Mouse (Mus musculus) stomach, embryonic 14.5 days (tissue): ENCODE measurements at regions not wholly inside any gene's neighbourhood (a gene's known extent, or its start where the extent isn't known, plus 50 kb on each side); places are given as distances from the start of the nearest gene placed in this dataset.
A peak's percentile ranks its signal among the peaks of the same experiment; 100 is the strongest.

Experiments used
- ATAC-seq: fragments of 200-750 bp; cut with Nextera tagmentation; 2 replicates; pipeline ENCODE4 v1.8.0; 2017; ENCODE audit warnings: low read depth, moderate TSS enrichment; ENCODE audit not compliant: insufficient number of reproducible peaks, insufficient read depth, low FRiP score
- H3K27ac ChIP-seq: fragments of 300-500 bp; sonication (generic); 2 replicates; pipeline ENCODE4 v1.5.1; 2014; ENCODE audit warnings: mild to moderate bottlenecking, low read length, moderate library complexity, mixed read lengths
- H3K27me3 ChIP-seq: fragments of 300-500 bp; sonication (generic); 2 replicates; pipeline ENCODE4 v1.6.1; 2014; ENCODE audit warnings: low read length, control low read depth, mixed read lengths; ENCODE audit not compliant: control insufficient read depth, insufficient read depth
- H3K36me3 ChIP-seq: fragments of 300-500 bp; sonication (generic); 2 replicates; pipeline ENCODE4 v1.6.1; 2014; ENCODE audit warnings: mild to moderate bottlenecking, control low read depth, low read length, moderate library complexity, mixed read lengths; ENCODE audit not compliant: control insufficient read depth, insufficient read depth
- H3K4me1 ChIP-seq: fragments of 300-500 bp; sonication (generic); 2 replicates; pipeline ENCODE4 v1.6.1; 2014; ENCODE audit warnings: low read length, control low read depth, mixed read lengths; ENCODE audit not compliant: control insufficient read depth, insufficient read depth
- H3K4me2 ChIP-seq: fragments of 300-500 bp; sonication (generic); replicated peaks from 2 replicates; pipeline ENCODE4 v1.6.1; 2014; ENCODE audit warnings: low read depth, low read length, control low read depth
- H3K4me3 ChIP-seq: fragments of 300-500 bp; sonication (generic); 2 replicates; pipeline ENCODE4 v1.5.1; 2014; ENCODE audit warnings: low read depth, low read length, control low read depth
- H3K9ac ChIP-seq: fragments of 300-500 bp; sonication (generic); replicated peaks from 2 replicates; pipeline ENCODE4 v1.6.1; 2014; ENCODE audit warnings: low read depth, mild to moderate bottlenecking, control low read depth, low read length, moderate library complexity, mixed read lengths
- H3K9me3 ChIP-seq: fragments of 300-500 bp; sonication (generic); 2 replicates; pipeline ENCODE4 v1.6.1; 2016; ENCODE audit warnings: low read depth, low read length, control low read depth; ENCODE audit not compliant: control insufficient read depth
- WGBS: fragments of 180-500 bp; shearing (Covaris S2); extraction: QIAGEN DNeasy Blood & Tissue Kit; methylation state at CpG from one replicate; pipeline ENCODE4 v1.1.7; 2014; 5-methylcytosine and 5-hydroxymethylcytosine counted together

DNA sequence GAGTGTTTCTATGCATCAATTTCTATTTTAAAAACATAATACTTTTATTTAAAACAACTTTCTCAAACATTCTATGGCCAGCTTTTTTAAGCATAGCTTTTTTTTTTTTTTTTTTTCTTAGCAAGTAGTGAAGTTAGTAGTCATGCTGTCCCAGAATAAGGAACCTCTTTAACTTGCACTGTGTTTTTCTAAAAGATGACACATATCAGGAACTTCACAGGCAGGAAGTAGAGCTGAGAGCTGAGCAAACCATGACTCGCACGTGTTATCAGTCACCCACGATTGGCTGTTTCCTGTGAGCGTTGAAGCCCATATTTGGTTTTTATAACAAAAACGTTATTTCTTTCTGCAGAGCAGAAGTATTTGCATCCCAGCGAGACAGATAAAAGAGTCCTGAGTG is 287.9 kb upstream of the Ube2e3 start:
- Histone ChIP-seq H3K4me1 (no peaks in the 10 kb centered on the region), H3K4me2 (no peak overlapping the region), H3K27ac (no peak overlapping the region), H3K9me3 (no peaks in the 10 kb centered on the region), H3K4me3 (no peak overlapping the region), H3K36me3 (no peaks in the 10 kb centered on the region), H3K9ac (no peak overlapping the region), H3K27me3 (no peaks in the 10 kb centered on the region)
- no peak for ATAC-seq
- 27% methylated on average over 6 of the region's 6 CpGs for WGBS

DNA sequence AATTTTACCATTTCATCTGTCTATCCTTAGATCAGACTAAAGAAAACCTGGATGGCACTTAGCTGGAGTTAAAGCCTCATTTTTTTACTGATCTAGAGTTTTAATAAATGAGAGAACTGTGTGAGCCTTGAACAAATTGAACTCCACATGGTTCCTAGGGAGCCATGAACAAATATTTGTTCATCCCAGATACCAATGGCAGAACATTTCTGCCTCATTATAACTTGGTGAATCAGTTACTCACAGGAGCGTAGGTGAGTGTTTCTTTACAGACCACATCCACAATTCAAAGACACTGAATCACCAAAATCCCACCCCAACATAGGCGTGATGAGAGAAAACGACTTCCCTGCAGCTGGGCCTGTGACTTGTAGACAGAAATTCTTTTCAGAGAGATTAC is 295.4 kb upstream of the Ube2e3 start:
- ATAC-seq: peak; percentile 74; the same call in 1 of the 2 replicates
- Histone ChIP-seq H3K9me3 (no peaks in the 10 kb centered on the region), H3K9ac (no peak overlapping the region), H3K4me3 (no peak overlapping the region), H3K4me2 (no peak overlapping the region), H3K27me3 (no peaks in the 10 kb centered on the region), H3K36me3 (no peaks in the 10 kb centered on the region), H3K27ac (no peak overlapping the region), H3K4me1 (no peaks in the 10 kb centered on the region)
- WGBS: 67% methylated on average over 3 of the region's 3 CpGs

- Histone ChIP-seq H3K27me3 (no peaks in the 10 kb centered on the region), H3K9me3 (no peaks in the 10 kb centered on the region), H3K4me2 (no peak overlapping the region), H3K4me3 (no peak overlapping the region), H3K36me3 (no peaks in the 10 kb centered on the region), H3K9ac (no peak overlapping the region), H3K27ac (no peak overlapping the region), H3K4me1 (no peaks in the 10 kb centered on the region)
- no peak for ATAC-seq
- WGBS: 46% methylated on average over 1 of the region's 1 CpGs
Measured at GRCm38 (mm10) chr2:78558128-78558527, 309.8 kb upstream of the Ube2e3 start.

DNA sequence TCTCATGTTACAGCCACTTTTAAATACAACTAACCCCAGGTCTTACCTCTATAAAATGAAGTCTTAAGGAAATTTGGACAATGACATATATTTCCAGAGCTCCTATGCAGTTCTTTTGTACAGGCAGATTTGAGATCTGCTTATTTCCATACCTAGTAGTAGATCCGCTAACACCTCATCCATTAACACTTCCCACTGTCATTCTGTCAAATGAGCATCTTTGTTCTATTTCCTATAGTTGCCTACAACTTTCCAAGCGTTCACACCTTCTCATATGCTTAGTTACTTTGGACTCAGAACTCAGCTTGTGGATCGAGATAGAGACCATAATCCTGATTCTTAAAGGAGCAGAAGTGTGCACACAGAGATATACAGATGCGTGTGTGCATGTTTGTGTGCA is 316.8 kb upstream of the Ube2e3 start:
- no peak for ATAC-seq
- H3K27ac ChIP-seq: no peak overlapping the region
- H3K27me3 ChIP-seq: no peaks in the 10 kb centered on the region
- H3K4me3 ChIP-seq: no peak overlapping the region
- no peaks in the 10 kb centered on the region for H3K9me3 ChIP-seq
- H3K9ac ChIP-seq: no peak overlapping the region
- 88% methylated on average over 4 of the region's 4 CpGs for WGBS
- H3K4me2 ChIP-seq: no peak overlapping the region
- H3K4me1 ChIP-seq: no peaks in the 10 kb centered on the region
- H3K36me3 ChIP-seq: no peaks in the 10 kb centered on the region

DNA sequence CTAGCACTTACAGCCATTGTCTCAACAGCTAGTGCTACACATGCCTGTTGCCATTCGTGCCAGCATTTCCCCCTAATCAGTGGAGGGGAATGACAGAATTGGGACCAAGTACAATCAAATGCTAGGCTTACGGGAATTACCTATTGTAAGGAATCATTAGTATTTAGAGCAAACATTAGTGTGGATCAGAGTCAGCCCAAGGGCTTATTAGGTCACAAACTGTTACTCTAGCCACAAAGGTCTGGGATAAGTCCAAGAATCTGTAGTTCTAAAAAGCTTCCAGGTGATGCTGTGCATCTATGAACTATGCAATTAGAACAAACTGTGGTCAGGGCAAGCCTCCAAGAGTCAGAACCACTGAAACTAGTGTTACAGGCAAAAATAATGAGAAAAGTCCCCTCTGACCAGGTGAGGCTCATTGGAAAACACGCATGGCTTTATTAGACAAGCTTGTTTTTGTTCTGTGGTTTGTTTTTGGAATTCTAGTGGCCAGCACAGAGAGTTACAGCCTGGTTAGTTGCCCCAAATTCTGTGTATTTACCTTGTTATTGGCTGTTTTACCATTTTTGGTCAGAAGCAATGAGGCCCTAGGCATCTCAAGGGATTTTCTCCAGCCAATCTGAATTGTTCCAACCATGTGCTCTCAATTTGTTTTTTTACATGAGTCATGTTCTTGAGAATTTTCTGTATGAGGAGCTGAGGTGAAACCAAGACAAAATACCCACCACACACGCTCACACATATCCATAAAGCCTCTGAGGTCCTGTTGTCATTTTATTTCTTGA is 319.0 kb upstream of the Ube2e3 start:
- H3K36me3 ChIP-seq: no peaks in the 10 kb centered on the region
- ATAC-seq: no peak
- no peak overlapping the region for H3K4me3 ChIP-seq
- WGBS: 92% methylated on average over 4 of the region's 4 CpGs
- H3K9ac ChIP-seq: no peak overlapping the region
- no peaks in the 10 kb centered on the region for H3K4me1 ChIP-seq
- H3K4me2 ChIP-seq: no peak overlapping the region
- H3K27ac ChIP-seq: no peak overlapping the region
- H3K9me3 ChIP-seq: no peaks in the 10 kb centered on the region
- no peaks in the 10 kb centered on the region for H3K27me3 ChIP-seq

DNA sequence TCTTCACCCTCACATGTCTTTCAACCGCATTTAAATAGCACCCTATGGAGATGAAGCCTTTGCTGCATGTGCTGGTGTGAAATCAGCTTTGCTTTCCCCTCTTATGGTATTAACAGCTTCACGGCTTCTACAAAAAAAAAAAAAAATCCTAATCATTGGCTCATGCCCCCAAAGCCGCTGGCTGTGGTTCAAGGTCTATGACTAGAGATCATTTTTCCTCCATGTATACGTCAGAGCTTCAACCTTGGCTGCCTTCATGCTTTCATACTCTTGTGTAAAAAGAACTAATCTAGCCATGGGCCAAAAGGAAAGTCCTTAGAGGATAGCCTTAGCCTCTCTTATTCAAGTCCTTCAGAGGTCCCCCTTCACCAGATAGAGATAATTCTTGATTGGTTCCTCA is 320.6 kb upstream of the Ube2e3 start:
- Histone ChIP-seq H3K4me1 (no peaks in the 10 kb centered on the region), H3K27ac (no peak overlapping the region), H3K36me3 (no peaks in the 10 kb centered on the region), H3K4me3 (no peak overlapping the region), H3K27me3 (no peaks in the 10 kb centered on the region), H3K4me2 (no peak overlapping the region), H3K9ac (no peak overlapping the region), H3K9me3 (no peaks in the 10 kb centered on the region)
- WGBS: 79% methylated on average over 4 of the region's 4 CpGs
- ATAC-seq: no peak

DNA sequence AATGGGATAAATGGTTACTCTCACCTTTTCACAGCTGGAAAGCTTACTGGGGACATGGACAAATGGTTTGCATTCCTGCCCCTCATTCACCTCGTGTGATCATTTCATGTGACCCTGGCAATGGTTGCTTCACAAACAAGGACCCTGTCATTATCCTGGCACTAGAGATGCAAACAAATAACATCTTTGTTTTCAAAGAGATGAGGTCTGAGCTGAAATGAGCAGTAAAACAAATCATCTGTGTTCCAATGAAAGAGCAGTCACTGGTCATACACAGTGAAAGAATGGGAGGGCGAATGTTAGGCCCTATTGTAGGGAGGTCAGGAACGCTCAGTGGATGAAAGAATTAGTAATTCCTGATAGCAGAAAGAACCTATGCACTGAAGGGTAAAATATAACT is 327.5 kb upstream of the Ube2e3 start:
- H3K4me2 ChIP-seq: no peak overlapping the region
- 42% methylated on average over 3 of the region's 3 CpGs for WGBS
- H3K36me3 ChIP-seq: no peaks in the 10 kb centered on the region
- no peaks in the 10 kb centered on the region for H3K27me3 ChIP-seq
- H3K27ac ChIP-seq: no peak overlapping the region
- H3K9me3 ChIP-seq: no peaks in the 10 kb centered on the region
- H3K4me1 ChIP-seq: 0 out of 2 replicates have a peak, but pooled peaks cover 4% of the 10 kb centered on the region
- no peak overlapping the region for H3K9ac ChIP-seq
- H3K4me3 ChIP-seq: no peak overlapping the region
- ATAC-seq: no peak

DNA sequence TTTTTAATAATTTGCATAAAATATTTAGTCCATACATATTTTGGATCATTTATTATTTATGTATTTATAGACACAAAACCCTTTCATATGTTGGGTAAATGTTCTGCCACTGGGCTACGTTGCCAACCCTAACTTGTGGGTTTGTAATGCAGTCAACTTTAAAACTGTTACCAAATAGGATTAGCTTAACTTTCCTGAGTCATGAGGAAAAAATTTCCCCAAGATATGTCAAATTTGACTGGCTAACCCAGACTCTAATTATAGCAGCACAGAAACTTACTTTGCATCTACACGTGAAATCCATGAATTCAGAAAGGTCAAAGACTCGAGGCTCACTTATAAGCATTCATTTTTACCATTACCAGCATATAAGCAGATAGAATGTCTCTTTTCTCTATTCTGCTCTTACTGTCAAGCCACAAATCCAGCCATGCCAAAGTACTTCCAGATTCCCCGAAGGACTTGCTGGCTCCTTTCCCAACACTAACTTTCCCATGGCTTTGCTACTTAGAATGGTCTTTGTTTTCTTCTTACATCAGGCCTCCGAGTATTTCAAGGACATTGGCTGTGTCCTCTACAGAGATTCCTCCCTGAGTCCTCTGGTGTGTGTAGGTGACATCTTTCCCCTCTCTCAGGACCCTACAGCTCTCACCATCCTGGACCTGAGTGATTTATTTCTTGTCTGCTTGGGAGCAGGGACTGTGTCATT is 328.2 kb upstream of the Ube2e3 start:
- Histone ChIP-seq H3K27ac (no peak overlapping the region), H3K9me3 (no peaks in the 10 kb centered on the region), H3K9ac (no peak overlapping the region), H3K4me1 (0 out of 2 replicates have a peak, but pooled peaks cover 4% of the 10 kb centered on the region), H3K36me3 (no peaks in the 10 kb centered on the region), H3K4me2 (no peak overlapping the region), H3K27me3 (no peaks in the 10 kb centered on the region), H3K4me3 (no peak overlapping the region)
- ATAC-seq: 0 out of 2 replicates have a peak, but pooled peaks have one; percentile 14
- WGBS: 33% methylated on average over 5 of the region's 5 CpGs
